Mouse (Mus musculus): Measurements from ENCODE around the gene Cbarp.

- no peak for TF ChIP-seq MAFK (IDR thresholded peaks at IDR 0.05; ENCODE audit: insufficient replicate concordance, low read length)
- TF ChIP-seq CTCF (conservative IDR thresholded peaks at IDR 0.05 in 1 of 2, IDR thresholded peaks at IDR 0.05 in 1 of 2; ENCODE audit: low read depth in 2 of 2, low read length in 2 of 2): no peak
- no peak for TF ChIP-seq ZKSCAN1 (IDR thresholded peaks at IDR 0.05; ENCODE audit: borderline replicate concordance, low read depth, low read length)
- TF ChIP-seq CHD2 (IDR thresholded peaks at IDR 0.05; ENCODE audit: low read length): no peak
- no peak for TF ChIP-seq SMC3 (IDR thresholded peaks at IDR 0.05; ENCODE audit: low read depth, low read length)
- no peak for TF ChIP-seq MXI1 (IDR thresholded peaks at IDR 0.05; ENCODE audit: low read depth, low read length)
- no peak for TF ChIP-seq POLR2AphosphoS2 (IDR thresholded peaks at IDR 0.05; ENCODE audit: low read depth, low read length)
Measured at GRCm38 (mm10) chr10:80155277-80155676, 14.6 kb upstream of the Cbarp start.
